Mouse (Mus musculus) heart, postnatal 25 days (tissue): ENCODE data around the gene Gm6803. TPM values are rescaled to one million over a fixed set of nuclear protein-coding genes. Genes with fewer than 3 reads are reported as not detected.
"Not testable (repeated sequence)": the region's sequence is repeated elsewhere in the genome, so short reads cannot be mapped to it uniquely, and the experiment has no call there.

Experiments used
- DNase-seq: peaks from one replicate; pipeline ENCODE4 v3.0.0; 2022; ENCODE audit warnings: low spot score
- intact Hi-C: fragments of 180-260 bp; cut with DNase I; formaldehyde crosslinking; loops from one replicate; pipeline ENCODE4 v1.15.1; 2025
- total RNA-seq, 2 experiments: library from RNA; stranded (reverse); gene quantifications; 2 replicates each; pipeline ENCODE4 v1.2.3; 2021

Gm6803 gene
- not detected for total RNA-seq

GRCm38 (mm10) chr12:88018671-88019070, at the start of gene Gm6803:
Gene Gm6803, minus strand, starts transcription at chr12:88018771.
- DNase-seq, intact Hi-C loops: not testable (repeated sequence)

- DNase-seq, intact Hi-C loops: not testable (repeated sequence)
These were observed 26.7 kb upstream of the Gm6803 start for GRCm38 (mm10) chr12:88045226-88045625.

GRCm38 (mm10) chr12:88039703-88040102, 21.1 kb upstream of the Gm6803 start:
- intact Hi-C loops, DNase-seq: not testable (repeated sequence)

- intact Hi-C loops, DNase-seq: not testable (repeated sequence)
These were observed 20.5 kb upstream of the Gm6803 start for GRCm38 (mm10) chr12:88039062-88039461.

GRCm38 (mm10) chr12:88032250-88032649, 13.7 kb upstream of the Gm6803 start:
- DNase-seq, intact Hi-C loops: not testable (repeated sequence)

- intact Hi-C loops, DNase-seq: not testable (repeated sequence)
These were observed 8.1 kb upstream of the Gm6803 start, which contains the start of gene Gm2056 for GRCm38 (mm10) chr12:88026704-88027103. Gene Gm2056, plus strand, starts transcription at chr12:88027004.

- DNase-seq, intact Hi-C loops: not testable (repeated sequence)
These were observed 7.0 kb downstream of the Gm6803 start, which contains the start of gene Gm2075 for GRCm38 (mm10) chr12:88011548-88011947. Gene Gm2075, plus strand, starts transcription at chr12:88011848.

GRCm38 (mm10) chr12:88004118-88004517, 14.5 kb downstream of the Gm6803 start:
- DNase-seq, intact Hi-C loops: not testable (repeated sequence)

- DNase-seq, intact Hi-C loops: not testable (repeated sequence)
These were observed 34.6 kb downstream of the Gm6803 start for GRCm38 (mm10) chr12:87984000-87984399.

Other genes with a start within 250 kb of the Gm6803 start
- not detected for gene Gm21319, start 243.0 kb downstream of the Gm6803 start, total RNA-seq
- not detected for gene Gm21936, start 223.3 kb downstream of the Gm6803 start, total RNA-seq
- gene BB287469, start 202.2 kb downstream of the Gm6803 start, total RNA-seq = not detected
- not detected for gene Gm2001, start 176.4 kb downstream of the Gm6803 start, total RNA-seq
- not detected for gene Gm2016, start 144.7 kb downstream of the Gm6803 start, total RNA-seq
- gene Gm2022, start 123.4 kb downstream of the Gm6803 start, total RNA-seq = not detected
- not detected for gene Gm2035, start 98.9 kb downstream of the Gm6803 start, total RNA-seq
- not detected for gene Gm2042, start 64.7 kb downstream of the Gm6803 start, total RNA-seq
- not detected for gene Gm2075, start 6.9 kb downstream of the Gm6803 start, total RNA-seq
- gene Gm2056, start 8.2 kb upstream of the Gm6803 start, total RNA-seq = not detected
- not detected for gene Gm16368, start 64.9 kb upstream of the Gm6803 start, total RNA-seq
- not detected for gene Gm10436, start 163.3 kb upstream of the Gm6803 start, total RNA-seq
- not detected for gene Gm8332, start 231.3 kb upstream of the Gm6803 start, total RNA-seq